Mouse (Mus musculus): ENCODE measurements around the gene Brwd1.

DNA sequence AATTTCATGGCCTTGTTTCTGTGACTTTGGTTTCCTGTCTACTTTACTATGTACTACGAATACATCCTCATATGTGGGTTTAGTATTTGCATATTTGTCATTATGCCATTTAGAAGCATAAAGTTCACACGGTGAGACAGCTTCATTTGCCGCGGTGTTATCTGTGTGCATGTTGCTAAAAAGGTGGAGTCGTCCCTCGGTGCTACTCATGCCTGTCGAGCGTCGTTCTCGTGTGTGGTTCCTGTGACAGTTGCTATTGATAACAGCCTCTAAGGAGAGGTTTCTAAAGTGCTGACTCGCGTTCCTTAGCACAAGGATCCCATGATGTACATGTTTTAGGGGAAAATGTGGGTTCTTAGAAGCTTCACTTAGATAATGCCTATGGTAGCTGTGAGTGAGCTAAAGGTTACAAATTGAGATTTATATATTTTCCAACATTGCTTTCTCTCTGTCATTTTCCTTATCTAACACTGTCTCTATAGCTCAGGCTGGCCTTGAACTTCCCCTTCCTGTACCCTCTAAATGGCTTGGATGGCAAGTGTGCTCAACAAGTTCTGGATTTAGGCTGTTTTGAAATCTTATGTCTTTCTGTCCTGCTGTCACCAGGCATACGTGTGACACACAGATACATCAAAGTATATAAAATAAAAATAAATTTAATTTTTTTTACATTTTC, 49.8 kb downstream of the Brwd1 start:
- no peak for TF ChIP-seq CTCF (IDR thresholded peaks at IDR 0.05; ENCODE audit: borderline replicate concordance, insufficient read depth, low read depth, low read length)
- no peak for TF ChIP-seq POLR2A (IDR thresholded peaks at IDR 0.05; ENCODE audit: borderline replicate concordance, insufficient read depth, low read length)

Data from cerebellum, adult 2 months (tissue).